Mouse (Mus musculus): ENCODE measurements at regions not wholly inside any gene's neighbourhood (a gene's known extent, or its start where the extent isn't known, plus 50 kb on each side); places are given as distances from the start of the nearest gene placed in this dataset.

DNA sequence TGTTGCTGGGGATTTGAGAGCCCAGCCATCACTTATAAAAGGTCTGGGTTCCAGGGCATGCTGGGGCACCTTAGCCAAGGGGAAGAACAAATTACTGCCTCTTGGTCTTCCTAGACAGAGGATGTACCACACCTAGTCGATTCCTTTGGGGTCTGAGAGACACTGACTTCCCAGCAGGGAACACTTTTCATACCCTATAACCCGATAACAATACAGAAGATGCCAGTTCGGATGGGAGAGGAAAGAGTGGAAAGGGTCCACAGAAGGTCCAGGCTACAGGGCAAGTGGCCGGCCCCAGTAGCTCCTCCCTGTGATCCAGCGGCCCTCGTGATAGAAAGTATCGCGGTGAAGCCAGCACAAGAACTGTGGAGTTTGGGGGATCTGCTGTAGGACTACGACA is 150.8 kb downstream of the Setd4 start:
- H3K36me3 ChIP-seq (ENCODE audit: insufficient read depth, low read length) = no peaks in the 10 kb centered on the region
- no peaks in the 10 kb centered on the region for H3K9me3 ChIP-seq (ENCODE audit: low read length)
- peaks cover 30% of the 10 kb centered on the region for H3K27me3 ChIP-seq (ENCODE audit: insufficient read depth, low read length)
- TF ChIP-seq CTCF (conservative IDR thresholded peaks at IDR 0.05; ENCODE audit: low read length) (no peak), POU5F1 (IDR thresholded peaks at IDR 0.05; ENCODE audit: borderline replicate concordance, low read length) (no peak), NANOG (IDR thresholded peaks at IDR 0.05; ENCODE audit: borderline replicate concordance, low read length) (no peak)
- H3K4me1 ChIP-seq (replicated peaks; ENCODE audit: low read depth, low read length) = peaks cover 33% of the 10 kb centered on the region
- H3K4me3 ChIP-seq (replicated peaks; ENCODE audit: low read length) = 0 out of 2 replicates have a peak overlapping the region, but pooled peaks have one; percentile 30

GRCm38 (mm10) chr16:93450896-93451295 is 153.0 kb downstream of the Setd4 start:
- TF ChIP-seq NANOG (IDR thresholded peaks at IDR 0.05; ENCODE audit: borderline replicate concordance, low read length) = no peak
- no peaks in the 10 kb centered on the region for H3K36me3 ChIP-seq (ENCODE audit: insufficient read depth, low read length)
- peaks cover 44% of the 10 kb centered on the region for H3K4me1 ChIP-seq (replicated peaks; ENCODE audit: low read depth, low read length)
- H3K4me3 ChIP-seq (replicated peaks; ENCODE audit: low read length) = no peak overlapping the region
- no peaks in the 10 kb centered on the region for H3K9me3 ChIP-seq (ENCODE audit: low read length)
- H3K27me3 ChIP-seq (ENCODE audit: insufficient read depth, low read length) = peaks cover 25% of the 10 kb centered on the region

GRCm38 (mm10) chr16:93449925-93450324 is 153.9 kb downstream of the Setd4 start:
- TF ChIP-seq CTCF (conservative IDR thresholded peaks at IDR 0.05; ENCODE audit: low read length) (no peak), POU5F1 (IDR thresholded peaks at IDR 0.05; ENCODE audit: borderline replicate concordance, low read length) (no peak), NANOG (IDR thresholded peaks at IDR 0.05; ENCODE audit: borderline replicate concordance, low read length) (no peak)
- no peaks in the 10 kb centered on the region for H3K36me3 ChIP-seq (ENCODE audit: insufficient read depth, low read length)
- H3K27me3 ChIP-seq (ENCODE audit: insufficient read depth, low read length) = peaks cover 25% of the 10 kb centered on the region
- H3K9me3 ChIP-seq (ENCODE audit: low read length) = no peaks in the 10 kb centered on the region
- H3K4me3 ChIP-seq (replicated peaks; ENCODE audit: low read length) = no peak overlapping the region
- H3K4me1 ChIP-seq (replicated peaks; ENCODE audit: low read depth, low read length) = peaks cover 44% of the 10 kb centered on the region

- Histone ChIP-seq H3K4me3 (replicated peaks; ENCODE audit: low read length) (no peak overlapping the region), H3K36me3 (ENCODE audit: insufficient read depth, low read length) (no peaks in the 10 kb centered on the region), H3K27me3 (ENCODE audit: insufficient read depth, low read length) (peaks cover 24% of the 10 kb centered on the region), H3K9me3 (ENCODE audit: low read length) (peaks cover 9% of the 10 kb centered on the region), H3K4me1 (replicated peaks; ENCODE audit: low read depth, low read length) (peaks cover 37% of the 10 kb centered on the region)
- no peak for TF ChIP-seq NANOG (IDR thresholded peaks at IDR 0.05; ENCODE audit: borderline replicate concordance, low read length)
- TF ChIP-seq CTCF (conservative IDR thresholded peaks at IDR 0.05; ENCODE audit: low read length) = no peak
- TF ChIP-seq POU5F1 (IDR thresholded peaks at IDR 0.05; ENCODE audit: borderline replicate concordance, low read length) = no peak
These were observed 155.7 kb downstream of the Setd4 start for GRCm38 (mm10) chr16:93448124-93448523.

GRCm38 (mm10) chr16:93446970-93447369 is 156.9 kb downstream of the Setd4 start:
- H3K4me3 ChIP-seq (replicated peaks; ENCODE audit: low read length) = no peak overlapping the region
- TF ChIP-seq POU5F1 (IDR thresholded peaks at IDR 0.05; ENCODE audit: borderline replicate concordance, low read length) (no peak), CTCF (conservative IDR thresholded peaks at IDR 0.05; ENCODE audit: low read length) (no peak)
- H3K27me3 ChIP-seq (ENCODE audit: insufficient read depth, low read length) = peaks cover 16% of the 10 kb centered on the region
- H3K9me3 ChIP-seq (ENCODE audit: low read length) = peaks cover 9% of the 10 kb centered on the region
- no peaks in the 10 kb centered on the region for H3K36me3 ChIP-seq (ENCODE audit: insufficient read depth, low read length)
- peaks cover 33% of the 10 kb centered on the region for H3K4me1 ChIP-seq (replicated peaks; ENCODE audit: low read depth, low read length)

GRCm38 (mm10) chr16:93446206-93446605 is 157.7 kb downstream of the Setd4 start:
- H3K36me3 ChIP-seq (ENCODE audit: insufficient read depth, low read length) = no peaks in the 10 kb centered on the region
- peaks cover 9% of the 10 kb centered on the region for H3K9me3 ChIP-seq (ENCODE audit: low read length)
- peaks cover 33% of the 10 kb centered on the region for H3K4me1 ChIP-seq (replicated peaks; ENCODE audit: low read depth, low read length)
- H3K27me3 ChIP-seq (ENCODE audit: insufficient read depth, low read length) = peaks cover 10% of the 10 kb centered on the region
- H3K4me3 ChIP-seq (replicated peaks; ENCODE audit: low read length) = no peak overlapping the region
- TF ChIP-seq NANOG (IDR thresholded peaks at IDR 0.05; ENCODE audit: borderline replicate concordance, low read length) = no peak
- TF ChIP-seq CTCF (conservative IDR thresholded peaks at IDR 0.05; ENCODE audit: low read length) = no peak
- no peak for TF ChIP-seq POU5F1 (IDR thresholded peaks at IDR 0.05; ENCODE audit: borderline replicate concordance, low read length)

DNA sequence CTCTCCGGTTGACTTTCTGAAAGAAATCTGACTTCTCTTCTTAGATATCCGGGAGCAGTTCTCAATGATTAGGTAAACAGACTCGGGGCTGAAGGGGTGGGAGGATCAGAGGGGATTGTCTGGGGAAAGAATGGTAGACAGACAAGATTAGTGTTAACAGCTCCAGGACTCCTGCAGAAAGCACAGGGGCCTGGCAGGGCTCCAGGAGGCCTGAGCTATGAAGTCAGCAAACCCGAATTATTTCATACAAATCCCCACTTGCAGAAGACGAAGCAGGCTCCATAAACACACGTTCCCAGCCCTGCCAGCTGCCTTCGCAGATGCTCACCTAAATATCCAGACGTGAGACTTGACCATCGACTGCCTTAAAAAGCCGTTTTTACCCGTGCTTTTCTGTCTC is 161.0 kb downstream of the Setd4 start:
- Histone ChIP-seq H3K36me3 (ENCODE audit: insufficient read depth, low read length) (no peaks in the 10 kb centered on the region), H3K27me3 (ENCODE audit: insufficient read depth, low read length) (no peaks in the 10 kb centered on the region; the same call in 1 of the 2 replicates), H3K9me3 (ENCODE audit: low read length) (peaks cover 9% of the 10 kb centered on the region), H3K4me1 (replicated peaks; ENCODE audit: low read depth, low read length) (peaks cover 22% of the 10 kb centered on the region), H3K4me3 (replicated peaks; ENCODE audit: low read length) (no peak overlapping the region)
- no peak for TF ChIP-seq NANOG (IDR thresholded peaks at IDR 0.05; ENCODE audit: borderline replicate concordance, low read length)
- no peak for TF ChIP-seq CTCF (conservative IDR thresholded peaks at IDR 0.05; ENCODE audit: low read length)
- TF ChIP-seq POU5F1 (IDR thresholded peaks at IDR 0.05; ENCODE audit: borderline replicate concordance, low read length) = no peak

- H3K36me3 ChIP-seq (ENCODE audit: insufficient read depth, low read length) = no peaks in the 10 kb centered on the region
- peaks cover 6% of the 10 kb centered on the region for H3K27me3 ChIP-seq (ENCODE audit: insufficient read depth, low read length)
- peaks cover 6% of the 10 kb centered on the region; the same call in 1 of the 2 replicates for H3K9me3 ChIP-seq (ENCODE audit: low read length)
- H3K4me3 ChIP-seq (replicated peaks; ENCODE audit: low read length) = peak overlapping the region; percentile 48
- peaks cover 11% of the 10 kb centered on the region for H3K4me1 ChIP-seq (replicated peaks; ENCODE audit: low read depth, low read length)
- TF ChIP-seq NANOG (IDR thresholded peaks at IDR 0.05; ENCODE audit: borderline replicate concordance, low read length) = no peak
- no peak for TF ChIP-seq CTCF (conservative IDR thresholded peaks at IDR 0.05; ENCODE audit: low read length)
- no peak for TF ChIP-seq POU5F1 (IDR thresholded peaks at IDR 0.05; ENCODE audit: borderline replicate concordance, low read length)
These were observed 166.0 kb downstream of the Setd4 start for GRCm38 (mm10) chr16:93437608-93438425.

GRCm38 (mm10) chr16:93436732-93437131 is 167.1 kb downstream of the Setd4 start:
- no peaks in the 10 kb centered on the region for H3K36me3 ChIP-seq (ENCODE audit: insufficient read depth, low read length)
- H3K4me1 ChIP-seq (replicated peaks; ENCODE audit: low read depth, low read length) = peaks cover 11% of the 10 kb centered on the region
- peaks cover 6% of the 10 kb centered on the region for H3K27me3 ChIP-seq (ENCODE audit: insufficient read depth, low read length)
- peaks cover 6% of the 10 kb centered on the region; the same call in 1 of the 2 replicates for H3K9me3 ChIP-seq (ENCODE audit: low read length)
- no peak for TF ChIP-seq POU5F1 (IDR thresholded peaks at IDR 0.05; ENCODE audit: borderline replicate concordance, low read length)
- TF ChIP-seq CTCF (conservative IDR thresholded peaks at IDR 0.05; ENCODE audit: low read length) = no peak
- TF ChIP-seq NANOG (IDR thresholded peaks at IDR 0.05; ENCODE audit: borderline replicate concordance, low read length) = no peak
- H3K4me3 ChIP-seq (replicated peaks; ENCODE audit: low read length) = no peak overlapping the region

Measured in E14TG2a.4 (cell line).